Mouse (Mus musculus): Measurements from ENCODE around the gene Baz2b. TPM values are rescaled to one million over a fixed set of nuclear protein-coding genes. Genes with fewer than 3 reads are reported as not detected.

Baz2b gene
- polyA plus RNA-seq, 1 experiment from 2014 or later: 15.2 TPM

- H3K27ac ChIP-seq (ENCODE audit: low read length): no peak overlapping the region
- no peak for ATAC-seq (ENCODE audit: low read depth)
- no peak overlapping the region for H3K4me2 ChIP-seq (ENCODE audit: low read depth, low read length)
- 84% methylated on average over 7 of the region's 7 CpGs for WGBS (ENCODE audit: insufficient replicate concordance)
- H3K27me3 ChIP-seq (ENCODE audit: control insufficient read depth, insufficient read depth, low read depth, low read length): no peaks in the 10 kb centered on the region
- no peak overlapping the region for H3K4me3 ChIP-seq (ENCODE audit: low read depth, low read length)
- H3K36me3 ChIP-seq (ENCODE audit: control insufficient read depth, insufficient read depth): peaks cover 19% of the 10 kb centered on the region
- no peaks in the 10 kb centered on the region for H3K9me3 ChIP-seq (replicated peaks; ENCODE audit: control insufficient read depth, low read length)
- H3K9ac ChIP-seq (ENCODE audit: low read depth, low read length): no peak overlapping the region
- no peaks in the 10 kb centered on the region for H3K4me1 ChIP-seq (ENCODE audit: control insufficient read depth, low read depth, low read length)
Observed at GRCm38 (mm10) chr2:59904007-59904406, 305.6 kb downstream of the Baz2b start.

GRCm38 (mm10) chr2:59898666-59899065, 311.0 kb downstream of the Baz2b start:
- no peak overlapping the region for H3K4me2 ChIP-seq (ENCODE audit: low read depth, low read length)
- WGBS (ENCODE audit: insufficient replicate concordance): 72% methylated on average over 4 of the region's 4 CpGs
- H3K4me1 ChIP-seq (ENCODE audit: control insufficient read depth, low read depth, low read length): no peaks in the 10 kb centered on the region
- H3K9me3 ChIP-seq (replicated peaks; ENCODE audit: control insufficient read depth, low read length): no peaks in the 10 kb centered on the region
- no peaks in the 10 kb centered on the region for H3K27me3 ChIP-seq (ENCODE audit: control insufficient read depth, insufficient read depth, low read depth, low read length)
- H3K27ac ChIP-seq (ENCODE audit: low read length): no peak overlapping the region
- no peak overlapping the region for H3K4me3 ChIP-seq (ENCODE audit: low read depth, low read length)
- no peak for ATAC-seq (ENCODE audit: low read depth)
- H3K36me3 ChIP-seq (ENCODE audit: control insufficient read depth, insufficient read depth): peaks cover 13% of the 10 kb centered on the region
- no peak overlapping the region for H3K9ac ChIP-seq (ENCODE audit: low read depth, low read length)

- H3K9ac ChIP-seq (ENCODE audit: low read depth, low read length): no peak overlapping the region
- H3K4me1 ChIP-seq (ENCODE audit: control insufficient read depth, low read depth, low read length): no peaks in the 10 kb centered on the region
- 84% methylated on average over 5 of the region's 7 CpGs for WGBS (ENCODE audit: insufficient replicate concordance)
- no peak overlapping the region for H3K4me3 ChIP-seq (ENCODE audit: low read depth, low read length)
- peaks cover 12% of the 10 kb centered on the region for H3K36me3 ChIP-seq (ENCODE audit: control insufficient read depth, insufficient read depth)
- no peaks in the 10 kb centered on the region for H3K27me3 ChIP-seq (ENCODE audit: control insufficient read depth, insufficient read depth, low read depth, low read length)
- no peaks in the 10 kb centered on the region for H3K9me3 ChIP-seq (replicated peaks; ENCODE audit: control insufficient read depth, low read length)
- no peak overlapping the region for H3K27ac ChIP-seq (ENCODE audit: low read length)
- no peak for ATAC-seq (ENCODE audit: low read depth)
- H3K4me2 ChIP-seq (ENCODE audit: low read depth, low read length): no peak overlapping the region
Observed at GRCm38 (mm10) chr2:59898105-59898504, 311.5 kb downstream of the Baz2b start.

GRCm38 (mm10) chr2:59896837-59897236, 312.8 kb downstream of the Baz2b start:
- WGBS (ENCODE audit: insufficient replicate concordance): 73% methylated on average over 8 of the region's 8 CpGs
- ATAC-seq (ENCODE audit: low read depth): no peak
- H3K27ac ChIP-seq (ENCODE audit: low read length): no peak overlapping the region

GRCm38 (mm10) chr2:59896400-59896799, 313.2 kb downstream of the Baz2b start:
- Histone ChIP-seq H3K4me1 (ENCODE audit: control insufficient read depth, low read depth, low read length) (no peaks in the 10 kb centered on the region), H3K27me3 (ENCODE audit: control insufficient read depth, insufficient read depth, low read depth, low read length) (no peaks in the 10 kb centered on the region), H3K9ac (ENCODE audit: low read depth, low read length) (no peak overlapping the region), H3K4me2 (ENCODE audit: low read depth, low read length) (no peak overlapping the region), H3K4me3 (ENCODE audit: low read depth, low read length) (no peak overlapping the region), H3K9me3 (replicated peaks; ENCODE audit: control insufficient read depth, low read length) (no peaks in the 10 kb centered on the region), H3K27ac (ENCODE audit: low read length) (no peak overlapping the region), H3K36me3 (ENCODE audit: control insufficient read depth, insufficient read depth) (peaks cover 10% of the 10 kb centered on the region)
- ATAC-seq (ENCODE audit: low read depth): no peak
- WGBS (ENCODE audit: insufficient replicate concordance): 61% methylated on average over 7 of the region's 7 CpGs

More at GRCm38 (mm10) chr2:59896837-59897236, 312.8 kb downstream of the Baz2b start:
- Histone ChIP-seq H3K36me3 (ENCODE audit: control insufficient read depth, insufficient read depth) (peaks cover 10% of the 10 kb centered on the region), H3K4me1 (ENCODE audit: control insufficient read depth, low read depth, low read length) (no peaks in the 10 kb centered on the region), H3K9ac (ENCODE audit: low read depth, low read length) (no peak overlapping the region), H3K27me3 (ENCODE audit: control insufficient read depth, insufficient read depth, low read depth, low read length) (no peaks in the 10 kb centered on the region), H3K4me3 (ENCODE audit: low read depth, low read length) (no peak overlapping the region), H3K4me2 (ENCODE audit: low read depth, low read length) (no peak overlapping the region), H3K9me3 (replicated peaks; ENCODE audit: control insufficient read depth, low read length) (no peaks in the 10 kb centered on the region)

GRCm38 (mm10) chr2:59889699-59890098, 319.9 kb downstream of the Baz2b start:
- H3K4me1 ChIP-seq (ENCODE audit: control insufficient read depth, low read depth, low read length): no peaks in the 10 kb centered on the region
- H3K27ac ChIP-seq (ENCODE audit: low read length): no peak overlapping the region
- H3K27me3 ChIP-seq (ENCODE audit: control insufficient read depth, insufficient read depth, low read depth, low read length): no peaks in the 10 kb centered on the region
- no peaks in the 10 kb centered on the region for H3K36me3 ChIP-seq (ENCODE audit: control insufficient read depth, insufficient read depth)
- H3K9me3 ChIP-seq (replicated peaks; ENCODE audit: control insufficient read depth, low read length): no peaks in the 10 kb centered on the region
- H3K9ac ChIP-seq (ENCODE audit: low read depth, low read length): no peak overlapping the region
- no peak for ATAC-seq (ENCODE audit: low read depth)
- H3K4me2 ChIP-seq (ENCODE audit: low read depth, low read length): no peak overlapping the region
- WGBS (ENCODE audit: insufficient replicate concordance): 61% methylated on average over 6 of the region's 6 CpGs
- no peak overlapping the region for H3K4me3 ChIP-seq (ENCODE audit: low read depth, low read length)

GRCm38 (mm10) chr2:59882742-59883281, 326.8 kb downstream of the Baz2b start:
- peak; percentile 52 for ATAC-seq (ENCODE audit: low read depth)
- H3K9me3 ChIP-seq (replicated peaks; ENCODE audit: control insufficient read depth, low read length): no peaks in the 10 kb centered on the region
- peaks cover 18% of the 10 kb centered on the region for H3K4me1 ChIP-seq (ENCODE audit: control insufficient read depth, low read depth, low read length)
- H3K27me3 ChIP-seq (ENCODE audit: control insufficient read depth, insufficient read depth, low read depth, low read length): no peaks in the 10 kb centered on the region
- H3K27ac ChIP-seq (ENCODE audit: low read length): peak overlapping the region; percentile 80
- WGBS (ENCODE audit: insufficient replicate concordance): 25% methylated on average over 8 of the region's 8 CpGs
- H3K9ac ChIP-seq (ENCODE audit: low read depth, low read length): peak overlapping the region; percentile 80; the same call in 1 of the 2 replicates
- peak overlapping the region; percentile 84 for H3K4me3 ChIP-seq (ENCODE audit: low read depth, low read length)
- peak overlapping the region; percentile 96 for H3K4me2 ChIP-seq (ENCODE audit: low read depth, low read length)
- H3K36me3 ChIP-seq (ENCODE audit: control insufficient read depth, insufficient read depth): no peaks in the 10 kb centered on the region

- Histone ChIP-seq H3K4me2 (ENCODE audit: low read depth, low read length) (peak within 1 kb of the TSS; percentile 96), H3K36me3 (ENCODE audit: control insufficient read depth, insufficient read depth) (no peaks in the 10 kb centered on the region), H3K27me3 (ENCODE audit: control insufficient read depth, insufficient read depth, low read depth, low read length) (no peaks in the 10 kb centered on the region), H3K9me3 (replicated peaks; ENCODE audit: control insufficient read depth, low read length) (no peaks in the 10 kb centered on the region), H3K4me1 (ENCODE audit: control insufficient read depth, low read depth, low read length) (peaks cover 18% of the 10 kb centered on the region), H3K4me3 (ENCODE audit: low read depth, low read length) (peak within 1 kb of the TSS; percentile 84), H3K9ac (ENCODE audit: low read depth, low read length) (peak within 1 kb of the TSS; percentile 80), H3K27ac (ENCODE audit: low read length) (peak within 1 kb of the TSS; percentile 80)
- peak; percentile 94 for ATAC-seq (ENCODE audit: low read depth)
- WGBS (ENCODE audit: insufficient replicate concordance): 2% methylated on average over 57 of the region's 57 CpGs
Observed at GRCm38 (mm10) chr2:59881831-59882741, 327.6 kb downstream of the Baz2b start, which contains the start of gene Wdsub1. Gene Wdsub1 (minus strand): TSS chr2:59882591.

- Histone ChIP-seq H3K27ac (ENCODE audit: low read length) (no peak overlapping the region), H3K4me2 (ENCODE audit: low read depth, low read length) (peak overlapping the region; percentile 96), H3K9me3 (replicated peaks; ENCODE audit: control insufficient read depth, low read length) (no peaks in the 10 kb centered on the region), H3K4me1 (ENCODE audit: control insufficient read depth, low read depth, low read length) (peaks cover 18% of the 10 kb centered on the region), H3K4me3 (ENCODE audit: low read depth, low read length) (peak overlapping the region; percentile 84), H3K27me3 (ENCODE audit: control insufficient read depth, insufficient read depth, low read depth, low read length) (no peaks in the 10 kb centered on the region), H3K36me3 (ENCODE audit: control insufficient read depth, insufficient read depth) (no peaks in the 10 kb centered on the region), H3K9ac (ENCODE audit: low read depth, low read length) (peak overlapping the region; percentile 80; the same call in 1 of the 2 replicates)
- 15% methylated on average over 6 of the region's 6 CpGs for WGBS (ENCODE audit: insufficient replicate concordance)
- no peak for ATAC-seq (ENCODE audit: low read depth)
Observed at GRCm38 (mm10) chr2:59881404-59881803, 328.2 kb downstream of the Baz2b start.
